Mouse (Mus musculus) heart, embryonic 16.5 days (tissue): ENCODE data around the gene Abat. TPM values are rescaled to one million over a fixed set of nuclear protein-coding genes. Genes with fewer than 3 reads are reported as not detected.
"Not testable (repeated sequence)": the region's sequence is repeated elsewhere in the genome, so short reads cannot be mapped to it uniquely, and the experiment has no call there.

Experiments used
- ATAC-seq: fragments of 200-750 bp; cut with Nextera tagmentation; replicated peaks from 2 replicates; pipeline ENCODE4 v1.8.0; 2017; ENCODE audit warnings: moderate number of reproducible peaks; ENCODE audit not compliant: insufficient read depth, low FRiP score; ENCODE audit errors: extremely low read depth
- H3K27ac ChIP-seq: fragments of 300-500 bp; sonication (generic); 2 replicates; pipeline ENCODE4 v1.5.1; 2014; ENCODE audit warnings: mild to moderate bottlenecking, low read length, control low read depth, moderate library complexity
- H3K27me3 ChIP-seq: fragments of 300-500 bp; sonication (generic); 2 replicates; pipeline ENCODE4 v1.6.1; 2014; ENCODE audit warnings: low read length, mixed read lengths; ENCODE audit not compliant: control insufficient read depth, insufficient read depth
- H3K36me3 ChIP-seq: fragments of 300-500 bp; sonication (generic); 2 replicates; pipeline ENCODE4 v1.6.1; 2014; ENCODE audit not compliant: control insufficient read depth, insufficient read depth
- H3K4me1 ChIP-seq: fragments of 300-500 bp; sonication (generic); 2 replicates; pipeline ENCODE4 v1.6.1; 2014; ENCODE audit warnings: low read length, mixed read lengths; ENCODE audit not compliant: control insufficient read depth, insufficient read depth
- H3K4me2 ChIP-seq: fragments of 300-500 bp; sonication (generic); 2 replicates; pipeline ENCODE4 v1.6.1; 2014; ENCODE audit warnings: low read depth, mild to moderate bottlenecking, control low read depth, low read length
- H3K4me3 ChIP-seq: fragments of 300-500 bp; sonication (generic); 2 replicates; pipeline ENCODE4 v1.5.1; 2014; ENCODE audit warnings: mild to moderate bottlenecking, control low read depth, low read length
- H3K9ac ChIP-seq: fragments of 300-500 bp; sonication (generic); 2 replicates; pipeline ENCODE4 v1.6.1; 2014; ENCODE audit warnings: low read length, control low read depth
- H3K9me3 ChIP-seq: fragments of 300-500 bp; sonication (generic); replicated peaks from 2 replicates; pipeline ENCODE4 v1.6.1; 2016; ENCODE audit warnings: low read length; ENCODE audit not compliant: control insufficient read depth
- WGBS: fragments of 180-500 bp; shearing (Covaris S2); extraction: QIAGEN DNeasy Blood & Tissue Kit; methylation state at CpG from one replicate; pipeline ENCODE4 v1.1.7; 2014; 5-methylcytosine and 5-hydroxymethylcytosine counted together
- polyA plus RNA-seq: library from polyadenylated mRNA; unstranded; fragments of >200 nt; fragmentation: Nextera tagmentation; extraction: Ambion mirVana; gene quantifications from 2 replicates; pipeline ENCODE4 v1.2.1, GENCODE M21; 2015

The Abat gene
- polyA plus RNA-seq, 1 experiment from 2014 or later, result 28.6 TPM

DNA sequence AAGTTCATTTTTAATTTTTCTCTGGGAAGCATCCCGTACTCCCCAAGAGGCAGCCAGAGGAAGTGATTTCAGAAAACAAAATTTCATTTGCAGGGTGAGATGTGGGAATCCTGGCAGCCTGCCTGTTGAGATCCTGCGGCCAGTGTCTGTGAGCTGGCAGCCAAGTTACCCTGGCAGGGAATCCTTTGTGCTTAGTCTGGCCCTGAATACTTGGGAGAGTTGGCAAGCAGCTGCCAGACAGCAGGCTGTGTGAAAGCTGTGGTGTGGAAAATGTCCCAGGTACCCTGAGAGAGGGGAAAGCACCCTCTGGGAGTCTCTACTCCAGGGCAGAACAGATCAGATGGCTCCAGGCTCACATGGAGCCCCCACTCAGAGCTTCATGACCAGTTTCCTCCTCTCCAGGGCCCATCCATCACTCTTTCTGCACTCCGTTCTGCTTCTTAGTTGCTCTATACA lies 27.7 kb downstream of the Abat start:
- 30% methylated on average over 3 of the region's 3 CpGs for WGBS
- Histone ChIP-seq H3K36me3 (no peaks in the 10 kb centered on the region), H3K9ac (peak overlapping the region; percentile 50), H3K27ac (peak overlapping the region; percentile 68), H3K27me3 (no peaks in the 10 kb centered on the region), H3K9me3 (no peaks in the 10 kb centered on the region), H3K4me2 (peak overlapping the region; percentile 33), H3K4me3 (no peak overlapping the region), H3K4me1 (peaks cover 15% of the 10 kb centered on the region)
- peak; percentile 84 for ATAC-seq

- H3K36me3 ChIP-seq, result peaks cover 4% of the 10 kb centered on the region; the same call in 1 of the 2 replicates
- no peak overlapping the region for H3K4me2 ChIP-seq
- WGBS, result 88% methylated on average over 2 of the region's 2 CpGs
- no peak overlapping the region for H3K9ac ChIP-seq
- H3K4me3 ChIP-seq, result no peak overlapping the region
- no peak for ATAC-seq
- no peaks in the 10 kb centered on the region for H3K4me1 ChIP-seq
- no peaks in the 10 kb centered on the region for H3K9me3 ChIP-seq
- no peak overlapping the region for H3K27ac ChIP-seq
- no peaks in the 10 kb centered on the region for H3K27me3 ChIP-seq
Measured at GRCm38 (mm10) chr16:8547836-8548235, 34.6 kb downstream of the Abat start.

DNA sequence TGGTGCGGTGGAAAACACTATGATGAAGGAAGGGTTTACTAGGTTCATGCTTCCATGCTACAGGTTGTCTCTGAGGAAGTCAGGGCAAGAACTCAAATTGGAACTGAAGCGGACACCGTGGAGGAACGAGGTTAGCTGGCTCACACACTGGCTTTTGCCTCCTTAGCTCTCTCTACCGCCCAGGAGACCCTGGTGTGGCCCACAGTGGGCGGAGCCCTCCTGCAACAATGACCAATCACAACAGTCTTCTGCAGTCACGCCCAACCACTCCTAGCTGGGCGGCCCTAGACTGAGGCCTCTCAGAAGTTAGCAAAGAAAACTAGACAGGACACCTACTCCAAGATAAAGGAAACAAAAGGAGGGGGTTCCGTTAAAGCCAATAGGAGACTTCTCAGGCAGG lies 36.3 kb downstream of the Abat start:
- H3K4me1 ChIP-seq, result no peaks in the 10 kb centered on the region
- H3K36me3 ChIP-seq, result peaks cover 7% of the 10 kb centered on the region; the same call in 1 of the 2 replicates
- no peak overlapping the region for H3K4me2 ChIP-seq
- H3K4me3 ChIP-seq, result no peak overlapping the region
- no peak overlapping the region for H3K27ac ChIP-seq
- WGBS, result 68% methylated on average over 9 of the region's 9 CpGs
- no peaks in the 10 kb centered on the region for H3K9me3 ChIP-seq
- H3K9ac ChIP-seq, result no peak overlapping the region
- H3K27me3 ChIP-seq, result no peaks in the 10 kb centered on the region
- ATAC-seq, result no peak

- Histone ChIP-seq H3K9ac (no peak overlapping the region), H3K4me2 (no peak overlapping the region), H3K4me1 (no peaks in the 10 kb centered on the region), H3K4me3 (no peak overlapping the region), H3K27ac (no peak overlapping the region), H3K27me3 (no peaks in the 10 kb centered on the region), H3K9me3 (peaks cover 3% of the 10 kb centered on the region), H3K36me3 (0 out of 2 replicates have a peak, but pooled peaks cover 3% of the 10 kb centered on the region)
- WGBS, result 84% methylated on average over 3 of the region's 3 CpGs
- no peak for ATAC-seq
Measured at GRCm38 (mm10) chr16:8554351-8554750, 41.1 kb downstream of the Abat start.

- H3K9ac ChIP-seq, H3K36me3 ChIP-seq: not testable (repeated sequence)
- WGBS, result 79% methylated on average over 2 of the region's 2 CpGs
Measured at GRCm38 (mm10) chr16:8554751-8555150, 41.5 kb downstream of the Abat start.

GRCm38 (mm10) chr16:8555371-8555770 lies 42.1 kb downstream of the Abat start:
- not testable (repeated sequence) for H3K9ac ChIP-seq, H3K4me2 ChIP-seq, H3K4me3 ChIP-seq, ATAC-seq, H3K4me1 ChIP-seq, H3K27me3 ChIP-seq, H3K27ac ChIP-seq, H3K9me3 ChIP-seq, H3K36me3 ChIP-seq
- WGBS, result 87% methylated on average over 3 of the region's 3 CpGs

More at GRCm38 (mm10) chr16:8554751-8555150, 41.5 kb downstream of the Abat start:
- not testable (repeated sequence) for H3K4me2 ChIP-seq, H3K27me3 ChIP-seq, ATAC-seq, H3K4me1 ChIP-seq, H3K9me3 ChIP-seq, H3K27ac ChIP-seq, H3K4me3 ChIP-seq

GRCm38 (mm10) chr16:8560079-8560478 lies 46.9 kb downstream of the Abat start:
- Histone ChIP-seq H3K9ac (no peak overlapping the region), H3K4me2 (no peak overlapping the region), H3K27ac (no peak overlapping the region), H3K9me3 (peaks cover 7% of the 10 kb centered on the region), H3K4me1 (no peaks in the 10 kb centered on the region), H3K4me3 (no peak overlapping the region), H3K36me3 (no peaks in the 10 kb centered on the region; the same call in 1 of the 2 replicates), H3K27me3 (no peaks in the 10 kb centered on the region)
- no peak for ATAC-seq
- WGBS, result 93% methylated on average over 17 of the region's 17 CpGs

DNA sequence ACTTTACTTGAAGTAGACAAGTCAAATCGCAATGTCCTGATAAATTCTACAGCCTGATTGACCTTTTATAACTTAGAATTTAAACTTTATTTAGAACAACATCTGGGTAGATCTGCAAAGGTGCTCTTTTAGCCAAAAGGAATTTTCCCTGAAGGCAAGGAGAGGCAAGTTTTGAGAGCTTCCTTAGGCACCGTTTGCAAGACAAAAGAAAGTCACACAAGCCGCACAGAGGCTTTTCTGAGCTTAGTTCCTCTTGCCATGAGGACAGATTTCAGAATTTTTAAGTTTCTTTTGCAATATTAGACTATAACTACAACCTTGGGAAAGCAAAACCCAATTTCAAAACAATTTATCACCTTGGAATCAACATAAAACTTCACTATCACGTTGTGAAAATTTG lies 47.9 kb downstream of the Abat start:
- H3K27ac ChIP-seq, H3K9me3 ChIP-seq, H3K4me2 ChIP-seq, ATAC-seq, H3K36me3 ChIP-seq, H3K9ac ChIP-seq, H3K27me3 ChIP-seq, H3K4me3 ChIP-seq, H3K4me1 ChIP-seq: not testable (repeated sequence)
- WGBS, result 53% methylated on average over 4 of the region's 4 CpGs

GRCm38 (mm10) chr16:8561856-8562255 lies 48.6 kb downstream of the Abat start:
- 55% methylated on average over 4 of the region's 4 CpGs for WGBS
- ATAC-seq, result not testable (repeated sequence)

More at GRCm38 (mm10) chr16:8561856-8562255, 48.6 kb downstream of the Abat start:
- not testable (repeated sequence) for H3K9me3 ChIP-seq, H3K4me3 ChIP-seq, H3K4me1 ChIP-seq, H3K4me2 ChIP-seq, H3K27ac ChIP-seq, H3K36me3 ChIP-seq, H3K27me3 ChIP-seq, H3K9ac ChIP-seq
